Mouse (Mus musculus): Measurements from ENCODE around the gene Tmem204.
A peak's percentile ranks its signal among the peaks of the same experiment; 100 is the strongest.

Gene Tmem204

GRCm38 (mm10) chr17:25014841-25015570 lies 68.4 kb downstream of the Tmem204 start:
- peak; percentile 7 to 28 for DNase-seq (ENCODE audit: low spot score in 2 of 2)

GRCm38 (mm10) chr17:25013606-25014501 lies 69.5 kb downstream of the Tmem204 start:
- no peak for DNase-seq (ENCODE audit: low spot score in 2 of 2)

Measured in frontal cortex, postnatal 25 days (tissue).